Mouse (Mus musculus): ENCODE data around the gene Armc6. TPM values are rescaled to one million over a fixed set of nuclear protein-coding genes. Genes with fewer than 3 reads are reported as not detected.

Armc6 gene
- polyA plus RNA-seq (2017; shearing (Covaris generic)), result 11.5 TPM

GRCm38 (mm10) chr8:70234080-70234780, at the start of gene Armc6, which contains the start of gene Sugp2:
Gene Armc6 (minus strand): TSS chr8:70234466.
Gene Sugp2 (plus strand): TSS chr8:70234226.

GRCm38 (mm10) chr8:70282603-70283135, 48.4 kb upstream of the Armc6 start, which contains the start of gene Homer3:
Gene Homer3 (plus strand): TSS chr8:70282827.

GRCm38 (mm10) chr8:70212112-70213055, 21.9 kb downstream of the Armc6 start, which contains the start of gene Slc25a42:
Gene Slc25a42 (minus strand): TSS chr8:70212305.

GRCm38 (mm10) chr8:70172043-70172681, 62.1 kb downstream of the Armc6 start, which contains the start of gene Tmem161a:
Gene Tmem161a (plus strand): TSS chr8:70172356.

Other genes with a start within 250 kb of the Armc6 start
- gene Gatad2a, start 238.1 kb downstream of the Armc6 start, polyA plus RNA-seq (2017; shearing (Covaris generic)), result 116 TPM
- 143 TPM for gene Mau2, start 191.7 kb downstream of the Armc6 start, polyA plus RNA-seq (2017; shearing (Covaris generic))
- 52.6 TPM for gene Sugp1, start 191.7 kb downstream of the Armc6 start, polyA plus RNA-seq (2017; shearing (Covaris generic))
- gene Tm6sf2, start 161.5 kb downstream of the Armc6 start, polyA plus RNA-seq (2017; shearing (Covaris generic)), result not detected
- gene Hapln4, start 151.0 kb downstream of the Armc6 start, polyA plus RNA-seq (2017; shearing (Covaris generic)), result not detected
- not detected for gene Ncan, start 113.6 kb downstream of the Armc6 start, polyA plus RNA-seq (2017; shearing (Covaris generic))
- gene Nr2c2ap, start 103.1 kb downstream of the Armc6 start, polyA plus RNA-seq (2017; shearing (Covaris generic)), result 48.4 TPM
- 21.7 TPM for gene Rfxank, start 95.3 kb downstream of the Armc6 start, polyA plus RNA-seq (2017; shearing (Covaris generic))
- 36.2 TPM for gene Borcs8, start 95.0 kb downstream of the Armc6 start, polyA plus RNA-seq (2017; shearing (Covaris generic))
- 0.97 TPM for gene Mef2b, start 94.8 kb downstream of the Armc6 start, polyA plus RNA-seq (2017; shearing (Covaris generic))
- gene Tmem161a, start 62.1 kb downstream of the Armc6 start, polyA plus RNA-seq (2017; shearing (Covaris generic)), result 45.8 TPM
- gene Slc25a42, start 22.2 kb downstream of the Armc6 start, polyA plus RNA-seq (2017; shearing (Covaris generic)), result 7.9 TPM
- 36.8 TPM for gene Sugp2, start 240 bp downstream of the Armc6 start, polyA plus RNA-seq (2017; shearing (Covaris generic))
- gene Homer3, start 48.4 kb upstream of the Armc6 start, polyA plus RNA-seq (2017; shearing (Covaris generic)), result 2.6 TPM
- gene Ddx49, start 68.0 kb upstream of the Armc6 start, polyA plus RNA-seq (2017; shearing (Covaris generic)), result 60.5 TPM
- 237 TPM for gene Cope, start 68.1 kb upstream of the Armc6 start, polyA plus RNA-seq (2017; shearing (Covaris generic))
- gene Cers1, start 81.3 kb upstream of the Armc6 start, polyA plus RNA-seq (2017; shearing (Covaris generic)), result not detected
- 0.44 TPM for gene Gdf1, start 95.4 kb upstream of the Armc6 start, polyA plus RNA-seq (2017; shearing (Covaris generic))
- gene Upf1, start 118.8 kb upstream of the Armc6 start, polyA plus RNA-seq (2017; shearing (Covaris generic)), result 88.8 TPM
- 2.4 TPM for gene Comp, start 139.1 kb upstream of the Armc6 start, polyA plus RNA-seq (2017; shearing (Covaris generic))
- gene Crtc1, start 205.1 kb upstream of the Armc6 start, polyA plus RNA-seq (2017; shearing (Covaris generic)), result 12.2 TPM
- gene Klhl26, start 242.5 kb upstream of the Armc6 start, polyA plus RNA-seq (2017; shearing (Covaris generic)), result 9.8 TPM